Mouse (Mus musculus) liver, embryonic 11.5 days (tissue): Measurements from ENCODE around the gene Ntrk1. TPM values are rescaled to one million over a fixed set of nuclear protein-coding genes. Genes with fewer than 3 reads are reported as not detected.

Source experiments
- ATAC-seq: fragments of 200-750 bp; cut with Nextera tagmentation; replicated peaks from 2 replicates; pipeline ENCODE4 v1.8.0; 2017; ENCODE audit warnings: moderate number of reproducible peaks, mild to moderate bottlenecking, moderate TSS enrichment, moderate library complexity; ENCODE audit not compliant: low FRiP score
- DNase-seq: peaks from one replicate; pipeline ENCODE4 v3.0.0-alpha.2; 2017; ENCODE audit warnings: low spot score
- H3K27ac ChIP-seq: fragments of 300-500 bp; sonication (generic); 2 replicates; pipeline ENCODE4 v1.5.1; 2014; ENCODE audit warnings: mild to moderate bottlenecking, low read depth, low read length, control low read depth
- H3K27me3 ChIP-seq: fragments of 300-500 bp; sonication (generic); replicated peaks from 2 replicates; pipeline ENCODE4 v1.6.1; 2014; ENCODE audit warnings: low read length, mixed read lengths; ENCODE audit not compliant: control insufficient read depth, insufficient read depth
- H3K36me3 ChIP-seq: fragments of 300-500 bp; sonication (generic); 2 replicates; pipeline ENCODE4 v1.6.1; 2014; ENCODE audit warnings: mild to moderate bottlenecking, low read length, moderate library complexity, mixed read lengths; ENCODE audit not compliant: control insufficient read depth, insufficient read depth
- H3K4me1 ChIP-seq: fragments of 300-500 bp; sonication (generic); replicated peaks from 2 replicates; pipeline ENCODE4 v1.6.1; 2014; ENCODE audit warnings: low read length, mixed read lengths; ENCODE audit not compliant: control insufficient read depth, insufficient read depth
- H3K4me2 ChIP-seq: fragments of 300-500 bp; sonication (generic); 2 replicates; pipeline ENCODE4 v1.6.1; 2014; ENCODE audit warnings: mild to moderate bottlenecking, control low read depth, moderate library complexity
- H3K4me3 ChIP-seq: fragments of 300-500 bp; sonication (generic); 2 replicates; pipeline ENCODE4 v1.5.1; 2014; ENCODE audit warnings: low read depth, low read length, control low read depth
- H3K9ac ChIP-seq: fragments of 300-500 bp; sonication (generic); 2 replicates; pipeline ENCODE4 v1.6.1; 2014; ENCODE audit warnings: low read depth, low read length, control low read depth
- H3K9me3 ChIP-seq: fragments of 300-500 bp; sonication (generic); 2 replicates; pipeline ENCODE4 v1.6.1; 2016; ENCODE audit warnings: low read length, inconsistent platforms, mixed read lengths; ENCODE audit not compliant: control insufficient read depth
- WGBS: fragments of 180-500 bp; shearing (Covaris S2); extraction: QIAGEN DNeasy Blood & Tissue Kit; methylation state at CpG from one replicate; pipeline ENCODE4 v1.1.7; 2014; 5-methylcytosine and 5-hydroxymethylcytosine counted together
- polyA plus RNA-seq: library from polyadenylated mRNA; unstranded; fragments of >200 nt; fragmentation: Nextera tagmentation; extraction: Ambion mirVana; gene quantifications from 2 replicates; pipeline ENCODE4 v1.2.1, GENCODE M21; 2014

The Ntrk1 gene
- polyA plus RNA-seq, 1 experiment from 2014 or later: 0.62 TPM

DNA sequence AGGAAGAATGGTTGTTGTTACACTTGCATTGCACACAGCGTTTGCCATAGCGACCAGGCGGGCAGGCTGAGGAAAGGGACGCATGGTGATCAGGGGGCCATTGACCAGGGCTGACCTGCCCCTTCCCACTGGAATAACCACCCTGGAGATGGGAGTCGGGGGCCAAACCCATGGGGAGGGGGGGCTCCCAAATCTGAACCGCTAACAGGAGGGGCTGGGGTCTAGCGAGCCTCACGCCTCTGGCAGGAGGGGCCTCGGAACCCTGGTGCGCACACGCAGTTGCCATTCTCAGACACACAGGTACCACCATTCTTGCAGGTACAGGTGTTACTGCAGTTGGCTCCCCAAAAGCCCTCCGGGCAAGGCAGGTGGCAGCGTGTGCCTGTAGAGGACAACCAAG is 41.1 kb downstream of the Ntrk1 start:
- WGBS: 90% methylated on average over 13 of the region's 13 CpGs
- no peaks in the 10 kb centered on the region; the same call in 1 of the 2 replicates for H3K36me3 ChIP-seq

DNA sequence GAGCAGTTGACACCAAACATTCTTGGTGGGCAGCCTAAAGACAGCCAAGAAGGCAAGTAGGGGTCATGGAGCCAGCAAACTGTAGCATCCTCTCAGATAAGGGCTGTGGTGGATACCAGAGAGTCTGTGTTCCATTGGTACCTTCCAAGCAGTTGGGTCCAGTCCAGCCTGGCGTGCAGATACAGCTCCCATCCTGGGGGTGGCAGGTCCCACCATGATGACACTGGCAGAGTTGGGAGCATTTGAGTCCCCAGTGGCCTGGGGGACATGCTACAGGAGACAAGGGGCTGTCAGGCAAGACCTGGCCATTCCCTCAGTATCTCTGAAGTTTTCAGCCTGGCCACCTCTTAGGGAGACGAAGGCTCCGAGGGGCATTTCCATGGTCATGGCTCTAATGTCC is 42.4 kb downstream of the Ntrk1 start:
- Histone ChIP-seq H3K9ac (no peak overlapping the region), H3K36me3 (no peaks in the 10 kb centered on the region; the same call in 1 of the 2 replicates), H3K4me2 (no peak overlapping the region), H3K4me3 (no peak overlapping the region), H3K4me1 (no peaks in the 10 kb centered on the region; the same call in none of the 2 replicates), H3K27me3 (peaks cover 9% of the 10 kb centered on the region; the same call in 1 of the 2 replicates), H3K9me3 (no peaks in the 10 kb centered on the region), H3K27ac (no peak overlapping the region)
- 91% methylated on average over 3 of the region's 3 CpGs for WGBS
- ATAC-seq: no peak
- no peak for DNase-seq

More for the DNA sequence above, 41.1 kb downstream of the Ntrk1 start:
- H3K9me3 ChIP-seq: no peaks in the 10 kb centered on the region
- ATAC-seq (no peak), DNase-seq (no peak)
- H3K9ac ChIP-seq: no peak overlapping the region
- no peaks in the 10 kb centered on the region; the same call in none of the 2 replicates for H3K4me1 ChIP-seq
- H3K4me2 ChIP-seq: no peak overlapping the region
- H3K27ac ChIP-seq: no peak overlapping the region
- no peak overlapping the region for H3K4me3 ChIP-seq
- H3K27me3 ChIP-seq: peaks cover 12% of the 10 kb centered on the region

DNA sequence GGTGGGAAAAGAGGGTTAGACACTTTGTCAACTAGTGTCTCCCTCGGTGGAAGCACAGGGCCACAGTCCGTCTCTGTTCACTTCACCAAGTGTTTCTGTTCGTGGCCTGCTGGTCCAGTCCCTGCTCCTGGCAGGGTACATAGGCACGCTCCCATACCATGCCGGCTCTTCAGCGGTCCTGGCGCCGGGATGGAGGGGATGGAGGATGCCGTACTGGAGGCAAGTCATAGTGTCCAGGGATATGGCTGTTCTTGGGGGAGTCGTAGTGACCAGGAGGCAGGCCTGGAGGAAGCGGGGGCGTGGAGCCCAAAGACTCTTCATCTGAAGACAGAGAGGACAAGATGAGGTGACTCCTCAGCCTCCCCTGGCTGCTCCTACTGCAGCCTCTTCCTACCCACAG is 45.0 kb downstream of the Ntrk1 start:
- H3K9ac ChIP-seq: no peak overlapping the region
- H3K9me3 ChIP-seq: no peaks in the 10 kb centered on the region
- DNase-seq (no peak), ATAC-seq (no peak)
- peaks cover 3% of the 10 kb centered on the region; the same call in 1 of the 2 replicates for H3K4me1 ChIP-seq
- H3K27me3 ChIP-seq: peaks cover 6% of the 10 kb centered on the region; the same call in 1 of the 2 replicates
- H3K4me3 ChIP-seq: no peak overlapping the region
- H3K4me2 ChIP-seq: no peak overlapping the region
- 83% methylated on average over 12 of the region's 12 CpGs for WGBS
- no peak overlapping the region for H3K27ac ChIP-seq
- H3K36me3 ChIP-seq: no peaks in the 10 kb centered on the region; the same call in 1 of the 2 replicates

DNA sequence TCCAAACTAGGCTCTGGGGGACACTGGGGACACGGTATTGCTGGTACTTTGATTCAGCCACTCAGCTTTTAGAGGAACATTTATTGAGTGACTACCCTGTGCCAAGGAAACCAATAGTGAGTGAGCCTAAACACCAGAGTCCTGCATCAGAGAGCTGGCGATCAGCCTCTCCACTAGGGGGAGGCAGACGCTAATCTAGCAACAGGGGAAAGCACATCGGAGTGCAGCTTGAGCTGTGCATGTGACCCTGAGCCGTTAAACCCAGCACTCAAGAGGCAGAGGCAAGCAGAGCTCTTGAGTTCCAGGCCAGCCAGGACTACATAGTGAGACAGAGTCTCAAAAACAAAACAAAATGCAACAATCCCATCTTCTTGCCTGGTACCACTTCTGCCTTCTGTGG is 45.9 kb downstream of the Ntrk1 start:
- WGBS: 21% methylated on average over 5 of the region's 5 CpGs

DNA sequence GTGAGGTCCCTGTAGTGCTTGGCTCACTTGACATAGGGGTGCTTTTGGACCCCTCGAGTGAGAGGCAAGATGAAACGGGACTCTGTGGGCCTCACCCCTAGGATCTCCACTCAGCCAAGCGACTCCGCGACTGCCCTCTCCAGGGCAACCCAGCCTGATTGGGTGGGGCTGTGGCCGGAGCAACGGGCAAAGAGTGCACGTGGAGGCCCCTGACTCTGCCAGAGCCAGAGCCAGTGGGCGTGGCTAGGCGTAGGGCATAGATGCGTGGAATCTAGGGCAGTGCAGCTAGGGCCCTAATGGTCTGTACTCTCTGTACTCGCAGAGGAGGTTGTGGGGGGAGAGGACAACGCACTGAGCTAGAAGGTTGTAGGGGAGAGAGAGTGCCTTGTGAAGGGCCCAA is 46.5 kb downstream of the Ntrk1 start, which contains the start of gene Lrrc71:
Gene Lrrc71 (minus strand): TSS at position 195 of the 400 bp plus-strand sequence.
- Histone ChIP-seq H3K4me2 (no peak within 1 kb of the TSS), H3K36me3 (no peaks in the 10 kb centered on the region), H3K4me1 (peaks cover 4% of the 10 kb centered on the region; the same call in 1 of the 2 replicates), H3K4me3 (no peak within 1 kb of the TSS), H3K27ac (no peak within 1 kb of the TSS), H3K27me3 (no peaks in the 10 kb centered on the region), H3K9me3 (no peaks in the 10 kb centered on the region), H3K9ac (no peak within 1 kb of the TSS)
- ATAC-seq (no peak), DNase-seq (no peak)
- 63% methylated on average over 13 of the region's 13 CpGs for WGBS

More for the DNA sequence above, 45.9 kb downstream of the Ntrk1 start:
- ATAC-seq (no peak), DNase-seq (no peak)
- H3K4me1 ChIP-seq: peaks cover 4% of the 10 kb centered on the region; the same call in 1 of the 2 replicates
- H3K9me3 ChIP-seq: no peaks in the 10 kb centered on the region
- no peak overlapping the region for H3K9ac ChIP-seq
- no peak overlapping the region for H3K4me2 ChIP-seq
- no peaks in the 10 kb centered on the region; the same call in 1 of the 2 replicates for H3K36me3 ChIP-seq
- no peak overlapping the region for H3K27ac ChIP-seq
- peaks cover under 1% of the 10 kb centered on the region; the same call in 1 of the 2 replicates for H3K27me3 ChIP-seq
- H3K4me3 ChIP-seq: no peak overlapping the region

DNA sequence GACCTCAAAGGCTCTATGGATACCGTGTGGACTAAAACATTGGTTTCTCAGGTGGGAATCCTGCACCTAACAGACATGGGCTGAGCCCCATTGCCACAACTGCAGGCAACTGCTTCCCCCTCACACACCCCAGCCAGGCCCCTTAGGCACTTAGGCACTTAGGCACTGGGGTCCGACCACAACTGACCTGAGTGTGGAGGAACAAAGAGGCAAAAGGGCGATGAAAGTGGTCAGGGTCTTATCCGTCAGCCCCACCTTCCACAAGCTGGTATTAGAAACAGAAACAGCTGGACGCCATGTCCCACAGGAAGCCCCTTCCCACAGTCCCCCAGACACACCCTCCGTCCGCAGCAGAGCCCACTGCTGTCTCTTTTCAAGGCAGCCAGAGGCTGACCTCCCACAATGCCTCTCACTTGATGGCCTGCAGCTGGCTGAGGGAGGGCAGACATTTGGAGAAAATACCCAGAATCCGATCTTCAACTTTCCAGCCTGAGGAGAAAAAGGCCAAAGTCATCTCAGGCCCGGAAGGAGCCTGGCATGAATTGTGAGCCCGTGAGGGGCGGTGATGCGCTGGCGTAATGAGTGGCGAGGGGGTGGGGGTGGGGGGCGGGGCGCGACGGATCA is 49.8 kb downstream of the Ntrk1 start:
- H3K36me3 ChIP-seq: no peaks in the 10 kb centered on the region; the same call in 1 of the 2 replicates
- H3K4me3 ChIP-seq: no peak overlapping the region
- no peak overlapping the region for H3K9ac ChIP-seq
- ATAC-seq (no peak), DNase-seq (no peak)
- H3K27me3 ChIP-seq: no peaks in the 10 kb centered on the region; the same call in 1 of the 2 replicates
- H3K27ac ChIP-seq: no peak overlapping the region
- H3K9me3 ChIP-seq: no peaks in the 10 kb centered on the region
- WGBS: 44% methylated on average over 18 of the region's 18 CpGs
- H3K4me2 ChIP-seq: peak overlapping the region; percentile 19
- peaks cover 4% of the 10 kb centered on the region; the same call in 1 of the 2 replicates for H3K4me1 ChIP-seq

DNA sequence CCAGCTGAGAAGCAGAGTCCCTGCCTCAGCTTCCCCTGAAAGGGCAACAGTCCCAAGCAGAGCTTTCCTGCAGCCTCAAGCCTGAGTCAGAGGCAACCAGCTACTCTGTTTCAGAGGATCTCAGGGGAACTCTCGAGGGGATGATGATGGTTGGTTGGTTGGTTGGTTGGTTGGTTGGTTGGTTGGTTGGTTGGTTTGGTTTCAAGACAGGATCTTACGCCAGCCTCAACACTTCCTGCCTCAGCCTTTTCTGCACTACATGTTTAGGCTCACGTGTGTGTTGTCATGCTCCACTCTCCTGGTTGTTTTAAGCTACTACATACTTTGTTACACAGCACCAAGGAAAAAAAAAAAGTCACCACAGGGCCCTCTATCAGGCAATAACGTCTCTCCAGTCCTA is 51.0 kb downstream of the Ntrk1 start:
- 65% methylated on average over 4 of the region's 4 CpGs for WGBS
- no peak for ATAC-seq
- Histone ChIP-seq H3K4me2 (no peak overlapping the region), H3K4me3 (no peak overlapping the region), H3K9ac (no peak overlapping the region), H3K9me3 (no peaks in the 10 kb centered on the region), H3K27me3 (no peaks in the 10 kb centered on the region; the same call in 1 of the 2 replicates), H3K4me1 (peaks cover 4% of the 10 kb centered on the region; the same call in 1 of the 2 replicates), H3K27ac (no peak overlapping the region), H3K36me3 (no peaks in the 10 kb centered on the region; the same call in 1 of the 2 replicates)
- no peak for DNase-seq

DNA sequence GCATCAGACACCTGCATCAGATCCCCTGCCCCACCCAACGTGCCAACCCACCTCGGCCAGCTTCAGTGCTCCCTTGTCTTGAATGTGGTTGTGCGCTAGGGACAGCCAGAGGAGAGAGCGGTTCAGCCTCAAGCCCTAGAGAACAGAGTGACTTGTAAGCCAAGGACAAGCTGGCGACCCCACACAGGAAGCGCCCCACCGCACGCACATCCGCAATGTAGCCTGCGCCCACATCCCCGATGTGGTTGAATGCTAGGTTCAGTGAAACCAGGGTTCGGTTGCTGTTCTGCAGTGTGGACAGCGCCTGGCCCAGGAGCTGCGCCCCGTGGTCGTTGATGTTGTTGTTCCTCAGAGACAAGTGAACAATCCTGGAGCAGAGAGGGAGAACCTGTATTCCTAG is 52.2 kb downstream of the Ntrk1 start:
- no peak for ATAC-seq
- Histone ChIP-seq H3K36me3 (no peaks in the 10 kb centered on the region; the same call in 1 of the 2 replicates), H3K9ac (no peak overlapping the region), H3K4me3 (no peak overlapping the region), H3K4me2 (no peak overlapping the region), H3K9me3 (no peaks in the 10 kb centered on the region), H3K27me3 (no peaks in the 10 kb centered on the region; the same call in 1 of the 2 replicates), H3K4me1 (peaks cover 4% of the 10 kb centered on the region; the same call in 1 of the 2 replicates), H3K27ac (no peak overlapping the region)
- DNase-seq: no peak
- WGBS: 68% methylated on average over 16 of the region's 16 CpGs
